Mouse (Mus musculus) ES-CJ7 (cell line): ENCODE measurements around the gene Hnrnpul1.
A peak's percentile ranks its signal among the peaks of the same experiment; 100 is the strongest.

Source experiments
- DNase-seq: peaks from one replicate; pipeline ENCODE4 v3.0.0; 2011; ENCODE audit warnings: low read depth, low spot score

Gene Hnrnpul1

DNA sequence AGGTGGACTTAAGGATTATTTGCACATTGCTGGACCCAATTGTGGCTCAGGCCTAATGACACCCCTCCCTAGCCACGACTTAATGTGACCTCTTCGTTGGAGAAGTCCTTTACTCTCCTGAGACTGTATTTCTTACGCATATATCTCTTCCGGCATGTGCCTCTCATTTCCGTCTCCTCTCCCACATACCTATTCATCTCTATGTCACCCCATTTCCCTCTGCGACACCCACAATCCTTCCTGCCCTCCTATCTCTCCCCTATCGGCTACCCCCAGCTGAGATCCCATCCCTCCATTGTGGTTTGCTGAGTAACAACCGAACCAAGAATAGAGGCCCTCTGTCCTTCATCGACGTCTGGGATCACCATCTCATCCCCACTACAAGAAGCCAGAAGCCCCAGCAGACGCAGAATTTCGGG, 64.9 kb downstream of the Hnrnpul1 start:
- no peak for DNase-seq

GRCm38 (mm10) chr7:25688810-25689586, 65.6 kb downstream of the Hnrnpul1 start:
- DNase-seq, result peak; percentile 89

GRCm38 (mm10) chr7:25687811-25688401, 66.7 kb downstream of the Hnrnpul1 start:
- no peak for DNase-seq

GRCm38 (mm10) chr7:25686680-25687531, 67.7 kb downstream of the Hnrnpul1 start, which contains the start of gene Tgfb1:
TSS of gene Tgfb1 (plus strand) at chr7:25687002.
- peak; percentile 68 for DNase-seq

DNA sequence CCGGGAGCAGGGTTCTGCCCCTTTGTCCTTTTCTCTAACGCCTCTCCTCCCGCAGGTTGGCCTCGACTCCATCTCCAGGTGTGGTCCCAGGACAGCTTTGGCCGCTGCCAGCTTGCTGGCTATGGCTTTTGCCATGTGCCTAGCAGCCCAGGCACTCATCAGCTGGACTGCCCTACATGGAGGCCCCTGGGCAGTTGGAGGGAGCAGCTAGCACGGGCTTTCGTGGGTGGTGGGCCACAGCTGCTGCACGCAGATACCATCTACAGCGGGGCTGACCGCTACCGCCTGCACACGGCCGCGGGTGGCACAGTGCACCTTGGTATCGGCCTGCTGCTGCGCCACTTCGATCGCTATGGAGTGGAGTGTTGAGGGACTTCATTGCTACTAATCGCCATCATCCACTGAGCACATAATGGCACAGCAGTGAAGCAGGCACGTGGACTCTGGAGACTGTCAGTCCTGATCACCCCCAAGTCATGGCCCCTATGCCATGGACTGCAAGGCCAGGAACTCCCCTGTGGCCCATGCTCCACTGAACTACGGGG, 68.6 kb downstream of the Hnrnpul1 start:
- DNase-seq, result no peak

- DNase-seq, result no peak
Measured at GRCm38 (mm10) chr7:25684659-25685058, 69.9 kb downstream of the Hnrnpul1 start.

DNA sequence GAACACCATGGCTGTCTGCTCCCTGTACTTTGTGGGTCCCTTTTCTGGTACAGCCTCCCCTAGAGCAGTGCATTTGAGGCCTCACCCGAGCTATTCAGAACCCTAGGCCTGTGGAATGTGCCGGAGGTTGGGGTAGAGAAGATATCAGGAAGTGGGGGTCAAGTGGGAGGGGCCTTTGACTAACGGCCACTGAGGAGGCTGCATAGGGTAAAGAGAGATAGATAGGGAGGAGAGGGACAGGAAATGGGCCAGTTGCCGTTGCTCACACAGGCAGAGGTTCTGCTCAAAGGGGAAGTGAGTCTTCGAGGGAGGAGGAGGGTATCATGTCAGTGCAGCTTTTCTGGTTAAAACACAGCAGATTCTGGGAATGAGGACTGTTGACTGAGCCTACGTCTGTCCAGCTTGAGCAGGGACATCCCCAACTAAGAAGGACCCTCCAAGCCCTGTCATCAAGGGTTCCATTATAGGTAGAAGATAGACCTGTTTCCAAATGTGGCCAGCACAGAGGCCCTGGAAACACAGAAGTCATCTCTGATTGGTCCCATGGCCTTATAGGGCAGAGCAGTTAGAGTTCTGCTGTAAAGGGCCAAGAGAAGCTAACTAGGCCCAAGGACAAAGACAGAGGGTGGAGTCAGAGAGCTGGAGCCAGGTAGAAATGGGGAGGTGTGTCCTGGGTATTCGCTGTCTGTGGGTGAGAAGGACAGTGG, 70.9 kb downstream of the Hnrnpul1 start:
- DNase-seq, result no peak

DNA sequence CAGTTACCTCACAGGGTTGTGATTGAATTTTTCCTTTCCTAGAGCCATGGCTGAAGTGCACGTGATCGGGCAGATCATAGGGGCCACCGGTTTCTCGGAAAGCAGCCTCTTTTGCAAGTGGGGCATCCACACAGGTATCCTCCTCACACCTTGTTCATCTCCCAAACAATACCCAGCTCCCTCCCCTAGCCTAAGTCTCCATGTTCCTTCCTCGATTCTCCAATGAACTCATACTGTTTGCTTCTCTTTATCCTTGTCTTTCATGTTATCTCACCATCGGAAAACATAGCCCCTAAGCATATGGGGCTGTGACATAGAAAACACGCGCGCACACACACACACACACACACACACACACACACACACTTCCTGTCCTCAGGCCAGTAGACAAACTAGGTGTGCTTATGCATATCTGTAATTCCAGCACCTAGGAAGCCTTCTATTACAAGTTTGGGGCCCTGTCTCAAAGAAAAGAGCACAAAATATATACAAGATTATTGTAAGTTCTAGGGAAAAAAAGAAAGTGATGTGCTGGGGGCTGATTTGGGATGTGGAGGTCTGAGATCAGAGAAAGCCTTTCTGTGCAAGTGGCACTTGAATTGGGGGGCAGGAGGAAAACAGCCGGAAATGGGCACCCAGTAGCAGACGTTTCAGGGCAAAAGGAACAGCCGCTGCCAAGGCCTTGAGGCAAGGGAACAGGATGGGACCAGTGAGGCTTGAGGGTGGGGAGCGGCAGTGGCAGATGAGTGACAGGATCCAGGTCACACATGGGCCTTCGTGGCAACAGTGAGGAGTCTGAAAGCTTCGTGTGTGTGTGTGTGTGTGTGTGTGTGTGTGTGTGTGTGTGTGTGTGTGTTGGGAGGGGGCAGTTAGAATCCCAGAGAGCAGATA, 73.0 kb downstream of the Hnrnpul1 start:
- DNase-seq, result no peak

DNA sequence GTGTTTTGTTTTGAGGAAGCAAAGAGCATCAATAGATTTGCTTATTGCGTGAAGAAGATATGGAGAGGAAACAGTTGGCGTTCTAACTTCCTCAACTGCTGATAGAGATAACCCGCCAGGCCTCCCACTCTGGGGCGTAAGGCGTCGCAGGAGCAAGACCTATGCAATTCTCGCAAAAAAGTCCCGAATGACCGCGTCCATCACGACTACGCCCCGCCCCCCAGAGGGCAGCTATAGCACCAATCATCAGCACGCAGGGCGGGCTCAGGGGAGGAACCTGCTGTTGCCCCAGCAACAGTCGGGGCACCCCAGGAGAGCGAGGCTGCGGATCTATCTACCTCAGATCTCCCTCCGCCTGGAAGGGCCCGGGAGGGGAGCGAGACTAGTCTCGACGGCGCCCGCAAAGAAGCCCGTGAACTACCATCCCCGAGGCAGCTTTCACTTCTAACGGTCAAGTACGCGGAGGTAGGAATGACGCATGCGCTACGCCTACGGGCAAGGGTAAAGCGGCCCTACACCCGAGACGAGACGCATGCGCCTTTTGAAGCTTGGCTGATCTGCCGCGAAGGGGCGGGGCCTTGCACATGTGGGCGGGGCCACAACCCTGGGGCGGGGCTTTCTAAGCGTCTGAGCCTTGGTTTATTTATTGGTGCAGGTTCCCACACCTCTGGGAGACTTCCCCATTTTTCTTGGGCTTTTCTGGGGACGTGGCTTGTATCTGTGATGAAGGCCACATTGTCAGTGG, 73.9 kb downstream of the Hnrnpul1 start, which contains the start of gene B9d2:
Gene B9d2, plus strand, starts transcription at position 267 of the 745 bp plus-strand sequence.
- peak; percentile 97 for DNase-seq

DNA sequence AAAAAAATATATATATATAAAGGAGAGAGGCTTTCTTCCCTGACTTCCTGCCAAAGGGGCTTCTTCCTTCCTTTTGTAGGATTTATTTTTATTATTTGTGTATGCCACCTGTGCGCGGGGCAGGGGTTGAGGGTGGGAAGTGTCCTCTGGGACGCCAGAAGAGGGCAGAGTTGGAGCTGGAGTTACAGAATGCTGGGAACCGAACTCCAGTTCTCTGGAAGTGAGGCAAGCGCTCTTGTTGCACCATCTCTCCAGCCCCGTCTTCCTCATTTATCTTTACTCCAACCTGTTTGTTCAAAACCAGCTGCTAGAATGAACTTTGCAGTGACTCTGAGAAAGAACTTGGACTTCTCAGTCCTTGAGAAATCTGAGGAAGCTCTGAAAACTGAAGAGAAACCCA, 74.6 kb downstream of the Hnrnpul1 start:
- peak; percentile 55 for DNase-seq

DNA sequence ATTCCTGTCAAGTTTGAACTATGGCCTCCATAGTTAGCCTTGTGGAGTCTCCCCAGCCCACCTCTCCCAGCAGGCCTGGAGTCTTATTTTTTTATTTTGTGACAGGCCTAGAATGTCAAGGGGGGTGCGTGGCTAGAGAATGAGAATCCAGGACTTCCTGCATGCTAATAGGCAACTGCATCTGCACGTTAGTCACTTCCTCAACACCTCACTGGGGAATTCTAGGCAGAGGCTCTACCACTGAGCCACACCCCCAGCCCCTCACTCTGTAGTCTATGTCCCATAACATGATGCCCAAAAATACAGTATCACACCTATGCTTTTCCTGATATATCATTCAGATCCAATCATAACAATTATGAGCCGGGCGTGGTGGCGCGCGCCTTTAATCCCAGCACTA, 77.5 kb downstream of the Hnrnpul1 start:
- DNase-seq, result no peak

DNA sequence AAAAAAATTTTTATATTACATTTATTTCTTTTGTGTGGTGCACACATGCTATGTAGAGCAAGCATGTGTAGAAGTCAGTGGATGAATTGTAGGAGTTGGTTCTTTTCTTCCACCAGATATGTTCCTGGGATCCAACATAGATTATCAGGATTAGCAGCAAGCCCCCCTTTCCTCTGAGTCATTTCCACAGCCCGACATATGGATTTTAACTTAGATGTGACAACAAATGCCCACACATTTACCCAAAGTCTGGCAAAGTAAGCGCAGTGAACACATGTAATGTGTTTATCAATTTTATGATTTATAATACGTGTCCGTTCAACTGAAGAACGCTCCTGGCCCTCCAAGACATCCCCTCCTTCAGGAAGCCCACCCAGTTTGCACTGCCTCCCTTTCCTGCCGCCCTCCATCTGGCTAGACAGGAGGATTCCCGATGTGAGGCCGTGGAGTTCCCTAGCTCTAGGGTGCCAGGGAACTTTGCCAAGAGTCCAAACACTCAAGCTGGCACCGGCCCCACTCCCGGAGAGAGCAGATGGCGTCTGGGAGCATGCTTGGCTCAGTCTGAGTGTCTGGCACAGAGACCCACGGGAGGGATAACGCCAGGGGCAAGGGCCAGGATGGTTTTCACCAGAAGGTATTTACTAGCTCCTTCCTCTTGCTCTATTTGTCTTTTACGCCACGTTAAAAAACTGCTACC, 78.3 kb downstream of the Hnrnpul1 start:
- no peak for DNase-seq

DNA sequence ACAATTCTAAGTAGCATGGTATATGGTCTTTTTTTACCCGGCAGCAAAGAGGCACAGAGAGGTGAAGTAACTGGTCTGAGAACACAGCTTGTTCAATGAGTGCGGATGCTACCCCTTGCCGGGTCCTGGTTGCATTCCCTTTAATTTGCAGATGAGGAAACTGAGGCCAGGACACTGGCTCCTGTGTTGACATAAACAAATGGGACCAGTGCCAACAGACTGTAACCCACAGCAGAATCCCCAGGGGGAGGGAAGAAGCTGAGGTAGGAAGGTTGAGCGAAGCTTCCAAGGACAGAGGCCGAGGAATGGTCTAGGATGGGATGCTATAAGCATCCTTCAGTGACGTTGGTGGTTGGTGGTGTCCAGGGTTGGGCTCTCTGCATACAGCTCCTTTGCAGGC, 79.2 kb downstream of the Hnrnpul1 start:
- DNase-seq, result no peak

DNA sequence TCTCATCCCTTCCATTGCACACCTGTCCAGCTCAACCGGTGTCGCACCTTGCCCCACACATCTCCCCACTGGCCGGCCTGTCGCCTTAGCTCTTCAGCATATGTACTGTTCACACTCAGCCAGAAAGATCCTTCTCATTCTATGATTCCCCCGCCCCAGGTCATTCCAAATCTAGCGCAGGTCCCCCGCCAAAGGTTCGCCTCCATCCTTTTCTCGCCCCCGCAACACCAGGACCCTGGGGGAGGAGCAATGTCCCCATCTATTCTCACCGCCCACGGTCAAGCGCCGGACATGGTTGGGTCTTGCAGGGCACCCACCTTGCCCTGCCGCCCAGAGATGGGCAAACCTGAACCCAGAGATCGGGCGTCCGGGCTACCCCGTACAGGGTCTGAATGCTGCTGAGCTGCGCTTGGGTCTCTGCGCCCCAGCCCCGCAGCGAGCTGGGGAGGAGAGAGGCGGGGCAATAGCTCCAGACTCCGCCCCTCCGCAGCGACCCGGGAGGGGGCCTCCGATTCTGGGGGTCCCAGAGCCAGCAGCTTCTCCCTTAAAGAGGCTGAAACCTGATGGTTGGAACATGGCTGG, 79.7 kb downstream of the Hnrnpul1 start, which contains the start of gene Tmem91:
Gene Tmem91, minus strand, starts transcription at position 448 of the 582 bp plus-strand sequence.
- DNase-seq, result no peak

- no peak for DNase-seq
Measured at GRCm38 (mm10) chr7:25674297-25674696, 80.3 kb downstream of the Hnrnpul1 start.

DNA sequence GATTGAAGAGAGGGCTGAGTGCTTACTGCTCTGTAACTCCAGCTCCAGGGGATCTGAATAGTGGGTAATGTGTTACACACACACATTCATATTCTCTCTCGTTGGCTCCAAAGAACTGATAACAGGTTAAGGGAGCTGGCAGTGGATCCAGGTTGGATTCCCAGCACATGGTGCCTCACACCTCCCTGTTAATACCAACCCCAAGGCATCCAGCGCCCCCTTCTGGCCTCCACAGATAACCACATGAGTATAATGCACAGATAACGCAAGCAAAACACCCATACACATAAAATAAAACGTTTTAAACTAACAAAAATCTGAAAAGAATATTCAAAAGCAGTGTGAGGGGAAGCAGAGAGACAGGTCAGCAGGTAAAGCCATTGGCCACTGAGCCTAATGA, 82.1 kb downstream of the Hnrnpul1 start:
- peak; percentile 70 for DNase-seq

DNA sequence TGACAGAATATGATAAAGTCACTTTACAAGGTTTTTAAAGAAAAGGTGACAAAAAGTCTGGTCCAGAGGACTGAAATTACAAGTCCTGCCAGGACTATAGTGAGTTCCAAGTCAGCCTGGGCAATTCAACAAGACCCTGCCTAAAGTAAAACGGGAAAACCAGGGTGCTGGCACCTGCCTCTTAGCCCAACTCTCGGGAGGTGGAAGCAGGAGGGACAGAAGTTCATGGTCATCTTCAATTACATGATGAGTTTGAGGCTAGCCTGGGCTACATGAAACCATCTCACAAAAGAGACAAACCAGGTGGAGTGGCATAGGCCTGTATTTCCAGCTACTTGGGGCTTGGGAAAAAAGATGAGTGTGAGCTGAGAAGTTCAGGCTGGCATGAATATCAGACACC, 82.9 kb downstream of the Hnrnpul1 start:
- no peak for DNase-seq
